Mouse (Mus musculus) lung, postnatal 10 days (tissue): ENCODE results near the gene Smurf1.
A peak's percentile ranks its signal among the peaks of the same experiment; 100 is the strongest.

Source experiments
- DNase-seq: peaks from one replicate; pipeline ENCODE4 v3.0.0; 2021

The Smurf1 gene

DNA sequence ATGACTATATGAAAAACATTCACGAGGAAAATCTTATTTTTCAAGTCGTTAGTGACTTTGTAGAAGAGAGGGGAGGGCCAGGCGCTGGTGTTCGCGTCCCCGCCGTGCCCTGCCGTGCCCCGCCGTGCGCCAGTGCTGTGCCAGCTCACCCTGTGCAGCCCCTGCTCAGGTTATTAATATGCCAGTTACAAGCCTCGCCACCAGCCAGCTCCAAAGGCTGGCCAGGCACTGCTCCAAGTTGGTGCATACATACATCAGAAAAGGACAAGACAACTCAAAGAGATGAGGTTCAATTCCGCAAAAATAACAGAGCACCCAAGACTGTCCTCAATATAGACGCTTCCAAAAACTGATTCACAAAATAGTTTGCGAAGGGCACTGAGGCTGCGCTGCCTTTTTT is 51.7 kb downstream of the Smurf1 start:
- DNase-seq = no peak

DNA sequence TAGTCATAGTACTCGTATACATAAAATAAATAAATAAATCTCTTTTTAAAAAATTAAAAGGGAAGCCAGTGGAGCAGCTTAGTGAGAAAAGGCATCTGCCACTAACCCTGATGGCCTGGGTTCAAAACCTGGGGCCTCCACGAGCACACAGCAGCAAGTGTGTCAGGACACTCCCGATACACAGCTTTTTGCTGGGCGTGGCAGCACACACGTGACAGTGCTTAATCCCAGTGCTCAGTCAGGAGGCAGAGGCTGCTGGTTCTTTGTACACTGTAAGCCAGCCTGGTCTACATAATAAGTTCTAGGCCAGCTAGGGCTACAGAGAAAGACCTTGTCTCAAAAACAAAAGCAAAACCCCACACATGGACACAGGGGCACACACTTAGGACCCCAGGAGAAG is 52.3 kb downstream of the Smurf1 start:
- no peak for DNase-seq

- no peak for DNase-seq
These were observed 52.9 kb downstream of the Smurf1 start for GRCm38 (mm10) chr5:144912519-144913310.

DNA sequence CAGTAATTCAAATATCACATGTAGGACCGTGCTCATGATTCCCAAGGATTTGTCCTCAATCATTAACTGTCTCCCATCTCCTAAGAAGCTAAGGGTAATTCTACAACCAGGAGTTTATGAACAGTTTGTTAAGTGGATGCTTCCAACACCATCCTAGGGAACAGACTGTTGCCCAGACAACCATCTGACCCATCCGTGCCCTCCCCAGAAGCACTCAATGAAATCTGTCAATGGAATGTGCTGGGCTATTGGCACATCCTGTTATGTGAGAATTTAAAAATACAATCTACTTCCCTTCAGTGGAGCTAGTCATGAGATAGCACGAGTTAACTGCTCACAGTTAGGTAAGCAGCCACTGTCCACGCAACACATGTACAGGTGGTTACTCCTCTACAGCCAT is 56.1 kb downstream of the Smurf1 start:
- peak; percentile 37 for DNase-seq

- DNase-seq = peak; percentile 22
These were observed 58.1 kb downstream of the Smurf1 start for GRCm38 (mm10) chr5:144907591-144907990.

DNA sequence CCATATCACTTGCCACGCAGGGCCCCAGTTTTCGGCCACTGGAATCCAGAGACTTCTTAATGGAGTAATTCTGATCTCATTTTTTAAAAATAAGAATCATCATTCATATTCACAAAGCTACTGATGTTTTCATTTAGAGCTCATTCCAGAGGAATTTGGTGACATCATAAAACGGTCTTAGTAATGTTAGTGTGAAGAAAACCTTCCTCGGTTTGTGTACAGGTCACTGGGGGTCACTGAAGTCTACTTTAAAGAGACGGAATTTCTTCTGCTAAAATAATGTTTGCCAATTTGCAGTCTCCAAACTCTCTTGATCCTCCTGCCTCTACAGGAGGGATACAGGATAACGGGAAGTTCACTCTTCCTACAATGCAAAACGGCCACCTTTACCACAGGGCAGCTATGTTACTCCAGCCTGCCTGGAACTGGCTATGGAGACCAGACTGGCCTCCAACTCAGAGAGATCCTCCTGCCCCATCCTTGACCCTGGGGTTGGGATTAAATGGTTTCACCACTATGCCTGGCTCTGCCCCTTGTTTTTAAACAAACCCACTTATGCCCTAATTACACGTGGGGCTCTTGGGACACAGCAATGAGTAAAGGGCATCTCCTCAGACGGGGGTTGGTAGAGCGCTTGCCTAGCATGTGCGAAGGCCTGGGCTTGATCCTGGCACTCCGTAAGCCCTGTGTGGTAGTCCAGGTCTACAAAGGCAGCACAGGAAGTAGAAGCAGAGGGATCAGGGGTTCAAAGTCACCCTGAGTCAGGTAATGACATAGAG is 61.1 kb downstream of the Smurf1 start:
- no peak for DNase-seq

GRCm38 (mm10) chr5:144901791-144902190 is 63.9 kb downstream of the Smurf1 start:
- DNase-seq = no peak

- no peak for DNase-seq
These were observed 64.6 kb downstream of the Smurf1 start for GRCm38 (mm10) chr5:144901035-144901434.

DNA sequence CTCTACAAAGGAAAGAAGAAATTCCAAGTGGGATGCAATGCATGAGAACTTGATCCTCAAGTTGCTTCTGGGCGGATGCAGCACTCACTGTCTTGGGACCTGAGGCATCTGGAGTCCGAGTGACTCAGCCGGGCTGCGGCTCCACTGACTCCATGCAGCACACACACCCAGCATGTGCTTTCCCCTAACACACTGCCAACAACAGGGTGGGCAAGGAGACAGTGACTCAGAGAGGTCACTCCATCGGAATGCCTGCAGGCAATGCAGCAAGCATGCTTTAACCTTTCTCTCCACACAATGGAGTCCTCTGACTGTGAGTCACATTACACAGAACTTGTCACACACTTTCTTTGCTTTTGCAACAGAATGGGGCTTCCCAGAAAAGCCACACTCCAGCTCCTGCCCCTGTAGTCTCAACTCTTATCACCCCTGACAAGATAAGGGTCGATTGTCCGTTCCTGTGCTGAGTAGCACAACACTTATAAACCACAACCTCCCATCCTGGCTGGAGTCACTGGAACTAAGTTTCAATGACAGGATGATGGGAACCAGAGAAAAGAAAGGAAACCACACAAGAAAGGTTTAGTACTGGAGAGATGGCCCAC is 67.1 kb downstream of the Smurf1 start:
- DNase-seq = no peak

- no peak for DNase-seq
These were observed 67.8 kb downstream of the Smurf1 start for GRCm38 (mm10) chr5:144897881-144898280.

GRCm38 (mm10) chr5:144891276-144891675 is 74.4 kb downstream of the Smurf1 start:
- no peak for DNase-seq

DNA sequence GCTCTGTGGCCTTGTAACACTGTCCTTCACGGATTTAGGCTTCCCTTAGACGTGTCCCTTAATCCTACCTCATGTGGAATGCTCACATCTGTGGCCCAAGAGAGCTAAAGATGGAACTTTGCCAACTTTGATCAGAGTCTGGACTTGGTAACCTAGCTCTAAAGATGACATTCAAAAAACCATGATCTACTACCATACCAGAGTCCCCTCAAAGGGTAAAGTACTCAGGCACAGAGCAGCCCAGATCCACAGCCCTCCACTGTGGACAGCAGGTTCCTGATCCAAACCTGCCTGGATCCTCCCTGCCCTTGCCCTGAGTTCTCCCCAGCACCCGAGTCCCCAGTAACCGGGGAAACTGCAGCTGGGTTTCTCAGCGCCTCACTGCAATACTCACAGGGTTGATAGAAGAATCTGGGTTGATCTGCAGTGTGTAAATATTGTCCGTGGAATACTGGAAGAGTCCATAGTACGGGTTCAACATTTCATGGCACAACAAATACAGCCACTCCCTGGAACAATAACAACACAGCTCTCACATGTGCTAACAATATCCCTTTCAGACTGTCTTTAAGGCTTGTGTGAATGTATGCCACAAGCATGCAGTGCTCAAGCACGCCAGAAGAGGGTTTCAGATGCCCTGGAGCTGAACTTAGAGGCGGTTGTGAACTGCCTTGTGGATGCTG is 79.5 kb downstream of the Smurf1 start:
- DNase-seq = no peak

- DNase-seq = peak; percentile 76
These were observed 80.9 kb downstream of the Smurf1 start for GRCm38 (mm10) chr5:144884629-144885217.

DNA sequence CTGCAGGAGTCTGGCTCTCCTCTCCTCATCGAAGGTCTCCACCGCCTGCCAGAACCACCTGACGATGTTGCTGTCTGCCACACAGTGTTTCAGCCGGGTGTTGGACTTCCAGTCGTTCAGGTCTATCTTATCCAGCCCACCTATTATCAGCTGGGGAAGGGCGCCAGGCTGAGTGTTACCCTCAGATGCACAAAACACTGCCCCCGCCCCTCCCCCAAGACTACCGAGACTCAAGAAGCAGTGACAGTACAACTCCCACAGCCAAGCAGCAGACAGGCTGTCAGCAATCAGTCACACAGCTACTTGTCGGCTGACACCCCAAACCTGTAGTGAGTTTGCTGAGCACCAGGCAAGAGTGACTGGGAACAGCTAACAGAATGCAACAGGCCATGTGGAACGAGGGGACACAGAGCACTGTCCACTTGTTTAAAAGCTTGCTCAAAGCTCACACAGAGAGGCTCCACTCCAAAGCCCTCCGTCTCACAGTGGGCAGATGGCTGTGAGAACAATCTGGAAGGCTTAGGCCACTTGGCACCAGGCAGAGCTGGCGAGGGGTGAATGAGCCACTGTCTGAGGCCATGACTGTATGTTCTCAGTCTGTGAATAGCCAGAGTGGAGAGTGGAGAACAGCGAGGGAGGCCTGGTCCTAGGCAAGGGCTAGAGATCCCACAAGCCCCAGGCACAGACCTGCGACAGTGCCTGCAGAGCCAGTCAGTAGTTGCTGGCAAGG is 83.8 kb downstream of the Smurf1 start:
- DNase-seq = no peak

DNA sequence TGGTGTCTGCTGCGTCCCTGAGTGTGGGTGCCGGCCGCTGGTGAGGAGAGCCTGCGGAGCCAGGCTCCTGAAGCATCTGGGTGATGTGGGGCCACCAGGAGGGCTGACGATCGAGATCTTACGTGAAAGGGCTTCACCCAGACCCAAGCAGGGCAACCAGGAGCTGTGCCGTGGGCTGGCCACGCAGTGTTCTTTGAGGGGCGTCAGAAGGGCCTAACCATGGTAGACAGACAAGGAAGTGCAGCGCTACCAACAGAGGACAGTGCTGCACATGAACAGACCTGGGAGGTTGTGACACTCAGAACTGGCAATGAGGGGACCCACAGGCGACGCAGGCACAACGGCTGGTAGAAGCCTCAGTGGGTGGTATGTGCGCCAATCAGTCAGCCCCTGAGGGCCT is 88.6 kb downstream of the Smurf1 start:
- no peak for DNase-seq

- DNase-seq = peak; percentile 68
These were observed 89.8 kb downstream of the Smurf1 start for GRCm38 (mm10) chr5:144875892-144876291.

- DNase-seq = no peak
These were observed 90.4 kb downstream of the Smurf1 start for GRCm38 (mm10) chr5:144875227-144875626.

GRCm38 (mm10) chr5:144872867-144873266 is 92.8 kb downstream of the Smurf1 start:
- no peak for DNase-seq

DNA sequence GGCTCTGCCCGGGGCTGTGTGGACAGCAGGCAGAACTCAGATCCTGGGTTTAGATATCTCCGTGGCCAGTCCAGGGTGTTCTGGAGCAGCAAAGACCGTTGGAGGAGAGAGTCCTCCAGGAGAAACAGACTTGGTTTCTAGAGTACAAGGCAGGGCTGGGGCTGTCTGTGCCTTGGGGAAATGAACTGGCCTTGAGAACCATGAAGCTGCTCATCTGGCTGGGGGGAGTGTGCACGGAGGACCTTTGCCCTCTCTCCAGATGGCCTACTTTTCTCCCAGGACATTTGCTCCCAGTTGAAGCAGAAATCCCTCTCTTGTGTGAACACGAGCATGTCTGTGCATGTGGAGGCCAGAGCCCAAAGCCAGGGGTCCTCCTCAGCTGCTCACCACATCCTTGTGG is 93.3 kb downstream of the Smurf1 start:
- DNase-seq = no peak

DNA sequence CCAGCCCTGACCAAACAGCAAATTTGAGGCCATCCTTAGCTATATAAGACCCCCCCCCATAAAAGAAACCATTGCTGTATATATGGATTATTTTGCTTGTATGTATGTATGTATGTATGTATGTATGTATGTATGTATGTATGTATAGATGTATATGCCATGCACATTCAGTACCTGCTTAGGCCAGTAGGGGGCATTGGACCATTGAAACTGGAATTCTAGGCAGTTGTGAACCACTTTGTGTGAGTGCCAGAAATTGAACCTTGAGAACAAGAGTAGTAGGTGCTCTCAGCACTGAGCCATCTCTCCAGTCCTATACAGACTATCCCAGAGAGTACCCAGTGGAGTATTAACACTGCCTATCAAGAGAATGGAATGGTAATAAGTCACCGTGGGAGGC is 93.9 kb downstream of the Smurf1 start:
- DNase-seq = no peak

DNA sequence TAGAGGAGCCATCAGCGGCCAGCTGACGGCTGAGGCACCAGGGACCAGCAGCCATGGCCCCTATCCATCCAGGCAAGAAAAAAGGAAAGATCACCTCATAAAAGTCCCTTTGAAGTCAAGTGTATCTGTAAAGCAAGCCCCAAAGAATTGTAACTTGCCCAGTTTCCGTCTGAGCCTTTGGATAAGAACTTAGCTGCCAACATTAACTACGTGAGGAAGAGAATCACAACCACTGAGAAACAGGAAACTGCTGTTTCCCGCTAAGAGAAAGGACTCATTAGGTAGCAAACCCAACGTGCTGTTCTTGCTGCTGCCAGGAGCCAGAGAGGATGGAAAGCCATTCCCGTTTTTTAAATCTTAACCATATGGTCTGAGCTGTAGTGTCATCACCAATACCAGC is 94.9 kb downstream of the Smurf1 start:
- no peak for DNase-seq

DNA sequence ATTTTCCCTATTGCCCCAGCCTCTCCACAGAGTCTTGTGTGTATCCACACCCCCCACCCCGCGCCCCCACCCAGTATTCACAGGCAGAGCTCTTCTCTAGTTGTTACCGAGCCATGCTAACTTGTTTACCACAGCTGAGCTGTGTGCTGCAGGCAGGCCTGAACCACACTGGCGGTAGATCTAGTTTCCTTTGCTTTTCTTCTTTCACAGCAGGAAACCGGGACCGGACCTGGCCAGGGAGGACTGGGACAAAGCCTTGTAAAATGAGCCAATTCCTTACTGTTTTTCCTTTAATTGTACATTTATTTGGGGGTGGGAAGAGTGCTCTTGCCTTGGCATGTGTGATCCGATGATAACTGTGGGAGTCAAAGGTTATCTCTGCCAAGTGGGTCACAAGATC is 96.2 kb downstream of the Smurf1 start:
- no peak for DNase-seq
